Mouse (Mus musculus) liver, postnatal 0 days (tissue): ENCODE results near the gene Hist1h2af. TPM values are rescaled to one million over a fixed set of nuclear protein-coding genes. Genes with fewer than 3 reads are reported as not detected.
A peak's percentile ranks its signal among the peaks of the same experiment; 100 is the strongest.

Experiments used
- ATAC-seq: fragments of 200-750 bp; cut with Nextera tagmentation; 2 replicates; pipeline ENCODE4 v1.8.0; 2017; ENCODE audit warnings: mild to moderate bottlenecking, moderate library complexity
- DNase-seq: peaks from one replicate; pipeline ENCODE4 v3.0.0-alpha.2; 2016
- H3K27ac ChIP-seq: fragments of 300-500 bp; sonication (generic); 2 replicates; pipeline ENCODE4 v1.5.1; 2014; ENCODE audit warnings: antibody characterized with exemption, moderate library complexity, mild to moderate bottlenecking, low read depth
- H3K27me3 ChIP-seq: fragments of 300-500 bp; sonication (generic); 2 replicates; pipeline ENCODE4 v1.6.1; 2014; ENCODE audit warnings: low read length, control low read depth, mixed read lengths; ENCODE audit not compliant: insufficient read depth
- H3K36me3 ChIP-seq: fragments of 300-500 bp; sonication (generic); replicated peaks from 2 replicates; pipeline ENCODE4 v1.6.1; 2014; ENCODE audit warnings: mild to moderate bottlenecking, control low read depth, low read length, moderate library complexity, mixed read lengths; ENCODE audit not compliant: insufficient read depth
- H3K4me1 ChIP-seq: fragments of 300-500 bp; sonication (generic); 2 replicates; pipeline ENCODE4 v1.6.1; 2014; ENCODE audit warnings: antibody characterized with exemption, mild to moderate bottlenecking, control low read depth; ENCODE audit not compliant: insufficient read depth
- H3K4me2 ChIP-seq: fragments of 300-500 bp; sonication (generic); 2 replicates; pipeline ENCODE4 v1.6.1; 2014; ENCODE audit warnings: low read depth, mild to moderate bottlenecking, low read length, moderate library complexity, mixed read lengths
- H3K4me3 ChIP-seq: fragments of 300-500 bp; sonication (generic); 2 replicates; pipeline ENCODE4 v1.5.1; 2014; ENCODE audit warnings: low read depth, low read length
- H3K9ac ChIP-seq: fragments of 300-500 bp; sonication (generic); replicated peaks from 2 replicates; pipeline ENCODE4 v1.6.1; 2014; ENCODE audit warnings: mild to moderate bottlenecking, moderate library complexity
- H3K9me3 ChIP-seq: fragments of 300-500 bp; sonication (generic); 2 replicates; pipeline ENCODE4 v1.6.1; 2016; ENCODE audit warnings: mild to moderate bottlenecking, control low read depth, low read length, mixed read lengths
- CTCF ChIP-seq: sonication (generic); IDR thresholded peaks from 2 replicates; pipeline ENCODE4 v1.5.1; 2016; ENCODE audit warnings: antibody characterized with exemption, low read depth
- EP300 ChIP-seq: IDR thresholded peaks from 2 replicates; pipeline ENCODE4 v1.6.1; 2016; ENCODE audit warnings: antibody characterized with exemption, low read depth, mild to moderate bottlenecking
- WGBS: fragments of 180-500 bp; shearing (Covaris S2); extraction: QIAGEN DNeasy Blood & Tissue Kit; methylation state at CpG from one replicate; pipeline ENCODE4 v1.1.7; 2014; ENCODE audit not compliant: insufficient replicate concordance; 5-methylcytosine and 5-hydroxymethylcytosine counted together
- polyA plus RNA-seq: library from polyadenylated mRNA; unstranded; fragments of >200 nt; fragmentation: Nextera tagmentation; extraction: Ambion mirVana; gene quantifications from 2 replicates; pipeline ENCODE4 v1.2.1, GENCODE M21; 2015

Gene Hist1h2af
- polyA plus RNA-seq, 1 experiment from 2014 or later, result 9.8 TPM

DNA sequence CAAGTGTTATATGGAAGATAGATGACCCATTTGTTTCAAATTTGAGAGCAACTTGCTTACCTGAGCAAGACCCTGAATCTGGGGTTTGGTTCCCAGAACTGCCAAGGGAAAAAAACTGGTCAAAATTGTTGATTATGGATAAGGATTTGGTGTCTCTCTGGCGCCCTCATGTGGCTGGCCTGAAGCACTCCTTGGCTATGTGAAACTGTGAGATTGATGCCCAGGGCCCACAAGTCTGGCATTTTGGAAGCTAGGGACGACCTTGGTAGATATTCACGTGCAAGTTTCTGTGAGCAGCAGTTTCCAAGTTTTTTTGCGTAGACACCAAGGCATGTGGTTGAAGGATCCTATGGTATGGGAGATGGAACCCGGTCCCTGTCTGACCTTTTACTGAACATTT is 9.1 kb upstream of the Hist1h2af start:
- 13% methylated on average over 5 of the region's 5 CpGs for WGBS
- H3K9ac ChIP-seq, result no peak overlapping the region
- ATAC-seq, result peak; percentile 41
- H3K36me3 ChIP-seq, result no peaks in the 10 kb centered on the region
- H3K9me3 ChIP-seq, result no peaks in the 10 kb centered on the region
- DNase-seq, result peak; percentile 89
- no peak overlapping the region for H3K27ac ChIP-seq
- H3K4me1 ChIP-seq, result peaks cover 9% of the 10 kb centered on the region
- H3K4me3 ChIP-seq, result no peak overlapping the region
- H3K4me2 ChIP-seq, result no peak overlapping the region
- TF ChIP-seq EP300 (no peak), CTCF (peak; percentile 95)
- no peaks in the 10 kb centered on the region for H3K27me3 ChIP-seq

- H3K27ac ChIP-seq, result no peak overlapping the region
- peak overlapping the region; percentile 73 for H3K4me2 ChIP-seq
- no peaks in the 10 kb centered on the region for H3K9me3 ChIP-seq
- 3% methylated on average over 10 of the region's 10 CpGs for WGBS
- peak overlapping the region; percentile 44 for H3K4me3 ChIP-seq
- TF ChIP-seq EP300, result no peak
- no peak for TF ChIP-seq CTCF
- peaks cover 12% of the 10 kb centered on the region for H3K4me1 ChIP-seq
- H3K9ac ChIP-seq, result peak overlapping the region; percentile 12; the same call in 1 of the 2 replicates
- H3K36me3 ChIP-seq, result no peaks in the 10 kb centered on the region
- ATAC-seq, result no peak
- DNase-seq, result peak; percentile 25
- H3K27me3 ChIP-seq, result no peaks in the 10 kb centered on the region
Observed at GRCm38 (mm10) chr13:23525901-23526300, 7.8 kb upstream of the Hist1h2af start.

DNA sequence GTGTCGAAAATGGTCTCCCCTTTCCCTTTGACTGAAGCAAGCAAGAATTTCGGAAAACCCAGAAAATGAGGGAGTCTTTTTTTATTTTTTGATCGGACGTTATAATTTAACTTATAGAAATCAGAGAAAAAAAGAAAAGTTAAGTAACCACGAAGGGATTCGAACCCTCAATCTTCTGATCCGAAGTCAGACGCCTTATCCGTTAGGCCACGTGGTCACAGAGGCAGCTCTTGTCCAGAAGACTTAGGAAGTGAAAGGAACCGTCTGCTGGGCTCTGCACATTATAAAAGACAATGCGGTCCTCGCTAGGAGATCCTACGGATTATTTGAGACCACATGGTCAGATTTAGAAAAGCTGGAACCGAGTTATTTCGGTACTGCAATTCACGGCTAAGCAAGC is 7.4 kb upstream of the Hist1h2af start:
- under 1% methylated on average over 17 of the region's 17 CpGs for WGBS
- ATAC-seq, result no peak
- H3K27ac ChIP-seq, result no peak overlapping the region

GRCm38 (mm10) chr13:23529005-23529404 is 4.7 kb upstream of the Hist1h2af start:
- ATAC-seq, result no peak
- no peak overlapping the region for H3K27ac ChIP-seq

More for the DNA sequence above, 7.4 kb upstream of the Hist1h2af start:
- Histone ChIP-seq H3K4me3 (peak overlapping the region; percentile 44), H3K9me3 (no peaks in the 10 kb centered on the region), H3K9ac (peak overlapping the region; percentile 42), H3K36me3 (no peaks in the 10 kb centered on the region), H3K27me3 (no peaks in the 10 kb centered on the region), H3K4me2 (peak overlapping the region; percentile 73), H3K4me1 (peaks cover 12% of the 10 kb centered on the region)
- TF ChIP-seq CTCF (no peak), EP300 (0 out of 2 replicates have a peak, but pooled peaks have one; percentile 16)
- DNase-seq, result peak; percentile 91

GRCm38 (mm10) chr13:23529480-23530165 is 4.1 kb upstream of the Hist1h2af start:
- no peaks in the 10 kb centered on the region for H3K9me3 ChIP-seq
- ATAC-seq (no peak), DNase-seq (no peak)
- H3K27ac ChIP-seq, result peak overlapping the region; percentile 99; the same call in 1 of the 2 replicates
- peak overlapping the region; percentile 80 for H3K4me2 ChIP-seq
- peak overlapping the region; percentile 87 for H3K9ac ChIP-seq
- peaks cover 25% of the 10 kb centered on the region for H3K4me1 ChIP-seq
- H3K36me3 ChIP-seq, result no peaks in the 10 kb centered on the region
- 28% methylated on average over 2 of the region's 2 CpGs for WGBS
- H3K4me3 ChIP-seq, result peak overlapping the region; percentile 66
- no peaks in the 10 kb centered on the region for H3K27me3 ChIP-seq
- no peak for TF ChIP-seq CTCF
- TF ChIP-seq EP300, result no peak

More at GRCm38 (mm10) chr13:23529005-23529404, 4.7 kb upstream of the Hist1h2af start:
- Histone ChIP-seq H3K9me3 (no peaks in the 10 kb centered on the region), H3K4me3 (no peak overlapping the region), H3K9ac (no peak overlapping the region), H3K36me3 (no peaks in the 10 kb centered on the region), H3K4me2 (no peak overlapping the region), H3K27me3 (no peaks in the 10 kb centered on the region), H3K4me1 (peaks cover 21% of the 10 kb centered on the region)
- WGBS, result 81% methylated on average over 5 of the region's 5 CpGs
- no peak for TF ChIP-seq CTCF
- TF ChIP-seq EP300, result no peak
- DNase-seq, result no peak

GRCm38 (mm10) chr13:23530181-23530900 is 3.4 kb upstream of the Hist1h2af start:
- no peak for TF ChIP-seq CTCF
- no peak for TF ChIP-seq EP300
- Histone ChIP-seq H3K4me2 (peak overlapping the region; percentile 80), H3K4me1 (peaks cover 26% of the 10 kb centered on the region), H3K9ac (peak overlapping the region; percentile 87), H3K27me3 (no peaks in the 10 kb centered on the region), H3K36me3 (no peaks in the 10 kb centered on the region), H3K4me3 (peak overlapping the region; percentile 66), H3K27ac (peak overlapping the region; percentile 99), H3K9me3 (no peaks in the 10 kb centered on the region)
- ATAC-seq (no peak), DNase-seq (peak; percentile 74)
- under 1% methylated on average over 20 of the region's 20 CpGs for WGBS
